Mouse (Mus musculus) kidney, postnatal 10 days (tissue): ENCODE results near the gene Tmem214.
"Not testable (repeated sequence)": the region's sequence is repeated elsewhere in the genome, so short reads cannot be mapped to it uniquely, and the experiment has no call there.

Experiments used
- DNase-seq: peaks from one replicate; pipeline ENCODE4 v3.0.0; 2021; ENCODE audit warnings: mixed read lengths

Tmem214 gene

GRCm38 (mm10) chr5:30879347-30879943, 11.6 kb downstream of the Tmem214 start:
- no peak for DNase-seq

- not testable (repeated sequence) for DNase-seq
Observed at GRCm38 (mm10) chr5:30881839-30882238, 14.0 kb downstream of the Tmem214 start.

- DNase-seq, result no peak
Observed at GRCm38 (mm10) chr5:30886209-30886608, 18.4 kb downstream of the Tmem214 start.

GRCm38 (mm10) chr5:30886731-30887130, 18.9 kb downstream of the Tmem214 start:
- DNase-seq, result no peak

- peak; percentile 79 for DNase-seq
Observed at GRCm38 (mm10) chr5:30887331-30887761, 19.5 kb downstream of the Tmem214 start.

- peak; percentile 95 for DNase-seq
Observed at GRCm38 (mm10) chr5:30887858-30888336, 20.1 kb downstream of the Tmem214 start.

GRCm38 (mm10) chr5:30888337-30889087, 20.7 kb downstream of the Tmem214 start, which contains the start of gene Agbl5:
Agbl5 (plus strand) TSS chr5:30888694.
- peak; percentile 97 for DNase-seq

- DNase-seq, result no peak
Observed at GRCm38 (mm10) chr5:30889088-30889754, 21.4 kb downstream of the Tmem214 start.

GRCm38 (mm10) chr5:30890375-30890774, 22.6 kb downstream of the Tmem214 start:
- DNase-seq, result peak; percentile 63

GRCm38 (mm10) chr5:30901860-30902259, 34.0 kb downstream of the Tmem214 start:
- peak; percentile 36 for DNase-seq

GRCm38 (mm10) chr5:30907413-30908059, 39.7 kb downstream of the Tmem214 start, which contains the start of gene Ost4:
Ost4 (minus strand) TSS chr5:30907788.
- DNase-seq, result peak; percentile 99

GRCm38 (mm10) chr5:30908426-30909299, 40.9 kb downstream of the Tmem214 start:
- peak; percentile 81 for DNase-seq

- DNase-seq, result peak; percentile 77
Observed at GRCm38 (mm10) chr5:30909300-30909659, 41.5 kb downstream of the Tmem214 start.

GRCm38 (mm10) chr5:30909863-30910262, 42.1 kb downstream of the Tmem214 start:
- no peak for DNase-seq

- no peak for DNase-seq
Observed at GRCm38 (mm10) chr5:30910481-30910880, 42.7 kb downstream of the Tmem214 start.

- no peak for DNase-seq
Observed at GRCm38 (mm10) chr5:30912156-30912555, 44.3 kb downstream of the Tmem214 start.

- DNase-seq, result peak; percentile 84
Observed at GRCm38 (mm10) chr5:30913060-30913841, 45.4 kb downstream of the Tmem214 start, which contains the start of gene Emilin1. Emilin1 (plus strand) TSS chr5:30913402.

- DNase-seq, result no peak
Observed at GRCm38 (mm10) chr5:30914101-30914635, 46.4 kb downstream of the Tmem214 start.

- DNase-seq, result no peak
Observed at GRCm38 (mm10) chr5:30914849-30915248, 47.0 kb downstream of the Tmem214 start.

- no peak for DNase-seq
Observed at GRCm38 (mm10) chr5:30915456-30915855, 47.6 kb downstream of the Tmem214 start.

- peak; percentile 92 for DNase-seq
Observed at GRCm38 (mm10) chr5:30915974-30916433, 48.2 kb downstream of the Tmem214 start.
